Comparison of ENCODE assay signal across 32 mouse cellular contexts in the genomic region with DNA sequence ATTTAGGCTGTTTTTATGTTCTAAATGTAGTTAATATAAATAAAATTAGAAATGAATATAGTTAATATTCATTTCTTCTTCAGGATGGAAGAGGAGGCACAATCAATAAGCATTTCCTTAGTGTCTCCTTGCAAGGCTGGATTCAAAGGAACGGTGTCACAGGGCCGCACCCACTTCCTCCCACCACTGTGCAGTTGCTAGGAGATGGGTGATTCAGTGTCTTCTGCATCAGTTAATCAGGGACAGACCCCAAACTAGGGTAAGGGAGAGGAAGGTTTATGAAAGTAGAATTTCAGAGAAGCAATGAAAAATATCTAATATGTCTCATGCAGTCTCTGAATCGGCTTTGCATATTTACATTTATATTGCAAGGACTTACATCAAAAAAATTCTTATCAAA. TPM values are rescaled to one million over a fixed set of nuclear protein-coding genes. Genes with fewer than 3 reads are reported as not detected.
DNase-seq lines count a peak whose midpoint lies in the region; ATAC-seq and TF ChIP-seq lines count a peak whose summit lies in the region.
"Had no signal": no experiment of that assay in that cellular context is flagged by ENCODE, and none has a peak within 500 bp of the region (broad histone marks: within the 10 kb centered on the region; RNA-seq: fewer than 3 reads in every experiment).

No protein-coding gene starts in this region.

- peak overlapping the region; percentile 81; the same call in 1 of the 2 replicates for H3K27ac ChIP-seq in layer of hippocampus, adult 2 months
- no peak overlapping the region for H3K27ac ChIP-seq in cerebellum, adult 2 months (ENCODE audit: insufficient read depth, low read length)
- H3K27ac ChIP-seq: embryonic facial prominence, embryonic 12.5 days; heart, embryonic 13.5 days; hindbrain, embryonic 10.5 days; hindbrain, embryonic 15.5 days; kidney, embryonic 15.5 days; limb, embryonic 10.5 days; limb, embryonic 15.5 days; liver, embryonic 13.5 days; midbrain, embryonic 13.5 days; neural tube, embryonic 13.5 days had no signal

- peaks cover 9% of the 10 kb centered on the region for H3K4me1 ChIP-seq in cerebellum, adult 2 months (ENCODE audit: control insufficient read depth, insufficient read depth, low read length)
- H3K4me1 ChIP-seq: embryonic facial prominence, embryonic 12.5 days; hindbrain, embryonic 10.5 days; hindbrain, embryonic 15.5 days; kidney, embryonic 15.5 days; limb, embryonic 10.5 days; limb, embryonic 15.5 days; midbrain, embryonic 13.5 days had no signal

- peak; percentile 83 for ATAC-seq in CD4-positive, CD25-positive, alpha-beta regulatory T cell, adult 4 months
- ATAC-seq: forebrain, postnatal 0 days; lung, postnatal 0 days; midbrain, embryonic 13.5 days had no signal

- no peak for TF ChIP-seq CTCF in layer of hippocampus, adult 2 months (conservative IDR thresholded peaks at IDR 0.05)
- no peak for TF ChIP-seq CTCF in cerebellum, adult 2 months (IDR thresholded peaks at IDR 0.05; ENCODE audit: borderline replicate concordance, insufficient read depth, low read depth, low read length)

- DNase-seq in layer of hippocampus, adult 2 months (ENCODE audit: low spot score in 2 of 2): no peak
- no peak for DNase-seq in layer of hippocampus, adult 9-11 months
- peak; percentile 87 for DNase-seq in brain, adult 2 months (ENCODE audit: low read depth, low spot score)
- DNase-seq in lung, postnatal 25 days (ENCODE audit: low spot score): no peak
- DNase-seq in cerebellum, adult 2 months: no peak
- DNase-seq in cerebellum, postnatal 10 days: no peak
- DNase-seq: adrenal gland, adult 2 months; adrenal gland, postnatal 36 days; cerebellum, adult 8-10 months; embryo, embryonic 11 days; forebrain, postnatal 0 days; gastrocnemius, postnatal 36 days; heart, postnatal 14 days; kidney, adult 18-20 months; kidney, postnatal 25 days; liver, embryonic 13.5 days; lung, adult 18-20 months; right cerebral cortex, postnatal 4 days; thymus, postnatal 4 days had no signal

- no peak for TF ChIP-seq POLR2A in cerebellum, adult 2 months (IDR thresholded peaks at IDR 0.05; ENCODE audit: borderline replicate concordance, insufficient read depth, low read length)

- H3K27me3 ChIP-seq in cerebellum, adult 2 months (ENCODE audit: control insufficient read depth, insufficient read depth, low read length): no peaks in the 10 kb centered on the region
- H3K27me3 ChIP-seq: embryonic facial prominence, embryonic 12.5 days; heart, embryonic 13.5 days; hindbrain, embryonic 15.5 days; kidney, embryonic 15.5 days; limb, embryonic 15.5 days; liver, embryonic 13.5 days; midbrain, embryonic 13.5 days; neural tube, embryonic 13.5 days had no signal

- no peak overlapping the region for H3K4me3 ChIP-seq in layer of hippocampus, adult 2 months
- no peak overlapping the region for H3K4me3 ChIP-seq in cerebellum, adult 2 months (replicated peaks; ENCODE audit: insufficient read depth, low read depth, low read length)
- H3K4me3 ChIP-seq: embryonic facial prominence, embryonic 12.5 days; heart, embryonic 13.5 days; hindbrain, embryonic 10.5 days; hindbrain, embryonic 15.5 days; kidney, embryonic 15.5 days; limb, embryonic 10.5 days; limb, embryonic 15.5 days; liver, embryonic 13.5 days; midbrain, embryonic 13.5 days; neural tube, embryonic 13.5 days had no signal

- WGBS in cerebellum, adult 2 months: 96% methylated on average over 3 of the region's 3 CpGs

RNA-seq across cellular contexts. Expression of a gene that starts 15.1 kb away (rescaled TPM):
- total RNA-seq in layer of hippocampus, adult 2 months (2021): 1 to 10 TPM; 2.4 to 3.1 TPM
- under 1 TPM in 1 of 2 experiments, not detected in 1; 0.11 TPM for polyA plus RNA-seq in CD4-positive, CD25-positive, alpha-beta regulatory T cell, adult 4 months (2017; shearing (Covaris generic))
- 0.67 and 1.1 TPM in 2 replicates for polyA plus RNA-seq in cerebellum, adult 2 months (2012; rRNA removed)
- total RNA-seq: megakaryocyte-erythroid progenitor cell, adult 5-6 weeks had no signal
- polyA plus RNA-seq: macrophage had no signal
